Mouse (Mus musculus): Measurements from ENCODE around the gene Wdr59. TPM values are rescaled to one million over a fixed set of nuclear protein-coding genes. Genes with fewer than 3 reads are reported as not detected.

The Wdr59 gene
- polyA plus RNA-seq (2017; shearing (Covaris generic)): 1 to 10 TPM; 4.3 to 6.5 TPM

DNA sequence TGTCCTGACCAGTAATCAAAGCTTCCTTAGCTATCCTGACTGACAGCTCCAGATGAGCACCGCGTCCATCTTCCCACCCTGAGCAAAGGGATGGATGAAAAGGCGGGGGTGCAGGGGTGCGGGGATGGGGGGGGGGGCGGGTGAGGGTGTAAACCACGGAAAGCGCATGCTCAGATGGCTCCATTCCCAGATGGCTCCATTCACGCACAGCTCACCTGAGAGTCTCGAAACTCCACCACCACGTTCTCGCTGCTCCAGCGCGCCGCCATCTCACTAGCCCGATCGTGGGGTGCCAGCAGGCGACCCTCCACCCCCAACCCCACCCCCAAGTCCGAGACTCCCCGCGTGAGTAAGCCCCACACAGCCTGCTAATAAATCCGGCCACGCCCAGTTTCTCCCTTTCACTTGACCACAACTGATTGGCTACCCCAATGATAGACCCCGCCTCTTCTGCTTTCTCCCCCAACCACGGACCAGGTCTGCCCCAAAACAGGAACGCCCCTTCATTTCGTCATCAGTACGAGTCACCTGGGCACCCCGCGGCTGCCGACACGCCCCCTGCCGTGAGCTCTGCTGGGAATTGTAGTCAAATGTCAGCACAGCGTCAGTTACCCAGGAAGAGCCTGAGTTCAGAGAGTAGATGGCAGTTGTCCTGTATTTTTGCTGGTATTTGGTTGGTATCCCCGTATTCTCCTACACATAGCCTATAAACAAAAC, at the start of gene Wdr59:
Gene Wdr59, minus strand, starts transcription at position 380 of the 717 bp plus-strand sequence.
- peak; percentile 98 for ATAC-seq

DNA sequence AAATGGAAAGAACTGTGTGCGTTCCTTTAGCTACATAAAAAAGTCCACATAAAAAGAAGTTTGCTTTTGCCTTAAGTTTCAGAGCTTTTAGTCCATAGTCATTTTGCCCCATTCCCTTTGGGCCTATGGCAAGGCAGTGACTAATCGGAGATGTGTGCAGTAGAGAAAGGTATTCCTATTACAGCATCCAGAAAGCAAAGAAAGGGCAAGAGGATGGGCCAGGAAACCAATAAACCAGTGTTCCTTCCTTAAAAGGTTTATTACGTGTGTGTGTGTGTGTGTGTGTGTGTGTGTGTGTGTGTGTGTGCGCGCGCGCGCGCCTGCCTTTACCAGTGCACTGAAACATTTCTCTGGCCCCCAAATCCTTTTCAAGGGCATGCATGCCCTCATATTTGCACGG, 49.8 kb upstream of the Wdr59 start:
- ATAC-seq: peak; percentile 5

DNA sequence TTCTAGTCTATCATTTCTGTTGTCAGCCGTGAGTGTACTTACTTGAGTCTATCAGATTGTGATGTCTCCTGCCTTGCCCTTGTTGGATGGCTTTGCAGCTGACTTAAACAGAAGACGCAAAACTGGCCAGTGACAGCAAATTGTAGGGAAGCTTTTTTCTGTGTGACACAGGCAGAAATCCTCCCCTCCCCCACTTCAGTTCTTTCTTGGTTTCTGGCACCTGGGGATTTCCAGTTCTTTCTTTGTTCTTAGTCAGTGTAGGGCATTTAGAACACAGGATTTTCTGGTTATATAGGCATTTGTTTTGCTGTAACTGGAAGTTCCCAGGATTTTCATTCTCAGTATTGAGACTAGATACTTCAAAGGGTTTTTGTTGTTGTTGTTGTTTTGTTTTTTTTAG, 48.5 kb upstream of the Wdr59 start:
- peak; percentile 39 for ATAC-seq

DNA sequence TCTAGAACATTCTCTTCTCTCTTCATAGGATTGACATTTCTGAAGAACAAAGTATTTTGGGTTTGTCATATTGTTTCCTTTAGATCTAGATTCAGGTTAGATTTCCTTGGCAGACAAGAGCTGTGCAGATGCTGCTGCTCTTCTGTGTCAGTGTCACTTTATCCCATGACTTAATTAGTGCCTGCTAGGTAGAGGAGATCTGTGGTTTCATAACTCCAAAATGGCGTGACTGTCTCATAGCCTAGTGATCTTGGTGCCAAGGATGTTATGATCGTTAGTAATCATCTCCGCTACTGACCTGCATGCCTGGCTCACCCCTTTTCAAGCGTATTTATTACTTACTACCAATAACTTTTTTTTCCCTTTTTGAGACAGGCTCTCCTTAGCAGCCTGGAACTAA, 48.0 kb upstream of the Wdr59 start:
- ATAC-seq: peak; percentile 21

GRCm38 (mm10) chr8:111568029-111568428, 46.1 kb upstream of the Wdr59 start:
- no peak for ATAC-seq

GRCm38 (mm10) chr8:111567571-111567970, 45.7 kb upstream of the Wdr59 start:
- ATAC-seq: no peak

GRCm38 (mm10) chr8:111566326-111566725, 44.4 kb upstream of the Wdr59 start:
- peak; percentile 30 for ATAC-seq

DNA sequence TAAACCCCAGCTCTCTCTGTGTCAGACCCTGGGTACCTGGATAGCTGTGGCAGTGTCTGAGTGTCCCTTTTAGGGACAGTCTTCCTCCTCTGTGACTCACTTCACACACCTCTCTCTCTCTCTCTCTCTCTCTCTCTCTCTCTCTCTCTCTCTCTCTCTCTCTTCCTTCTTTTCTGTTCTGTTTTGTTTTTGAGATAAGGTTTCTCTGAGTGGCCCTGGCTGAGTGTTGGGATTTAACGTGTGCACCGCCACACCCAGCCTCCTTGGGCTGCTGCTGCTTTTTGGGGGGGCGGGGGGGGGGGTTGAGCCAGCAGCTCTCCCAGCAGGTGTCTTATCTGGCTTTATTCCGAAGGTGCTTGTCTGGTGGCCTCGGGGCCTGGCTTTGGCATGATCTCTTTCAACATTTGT, 43.9 kb upstream of the Wdr59 start:
- no peak for ATAC-seq

- no peak for ATAC-seq
Observed at GRCm38 (mm10) chr8:111564093-111564492, 42.2 kb upstream of the Wdr59 start.

- peak; percentile 67 for ATAC-seq
Observed at GRCm38 (mm10) chr8:111563687-111564086, 41.8 kb upstream of the Wdr59 start.

GRCm38 (mm10) chr8:111563075-111563474, 41.2 kb upstream of the Wdr59 start:
- ATAC-seq: no peak

DNA sequence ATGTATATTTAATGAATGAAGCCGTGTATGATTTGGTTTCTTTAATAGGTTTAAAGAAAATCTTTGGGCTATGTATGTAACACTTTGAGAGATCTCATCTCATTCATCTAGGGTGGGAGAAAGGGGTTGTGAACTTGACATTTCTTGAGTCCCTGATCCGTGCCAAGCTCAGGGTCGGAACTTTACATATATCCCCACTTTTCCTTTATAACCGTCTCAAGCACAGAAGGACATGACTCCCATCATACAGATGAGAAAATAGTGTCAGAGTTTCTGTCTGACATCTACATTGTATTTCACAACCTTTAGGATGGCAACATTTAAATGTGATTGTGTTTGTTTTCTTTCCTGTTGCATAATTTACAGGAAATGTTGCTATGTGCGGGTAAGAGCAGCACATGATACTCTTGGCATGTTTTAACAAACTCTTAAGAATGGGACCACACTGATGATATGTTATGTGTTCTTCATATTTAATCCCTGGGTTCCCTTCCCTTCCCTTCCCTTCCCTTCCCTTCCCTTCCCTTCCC, 40.4 kb upstream of the Wdr59 start:
- ATAC-seq: peak; percentile 11

DNA sequence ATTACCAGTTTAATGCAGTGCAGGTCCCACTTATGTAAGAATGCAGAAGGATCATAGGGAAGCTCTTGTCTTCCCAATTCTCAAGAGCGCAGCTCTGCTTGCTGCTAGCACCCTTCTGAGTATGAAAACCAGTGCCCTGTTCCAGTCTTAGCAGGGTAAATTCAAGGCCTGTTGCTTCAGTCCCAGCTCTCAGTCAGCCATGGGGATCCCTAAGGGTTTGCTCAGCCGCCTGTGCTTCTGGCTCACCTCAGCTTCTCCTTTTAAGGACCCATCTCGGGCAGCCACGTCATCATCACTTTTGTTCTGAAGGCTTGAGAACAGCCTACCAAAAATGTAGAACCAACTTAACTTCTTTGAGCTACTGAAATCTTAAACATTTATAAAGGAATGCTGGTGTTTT, 39.9 kb upstream of the Wdr59 start:
- ATAC-seq: peak; percentile 22

GRCm38 (mm10) chr8:111551511-111552130, 29.7 kb upstream of the Wdr59 start:
- ATAC-seq: no peak

GRCm38 (mm10) chr8:111550002-111550870, 28.3 kb upstream of the Wdr59 start:
- peak; percentile 43 for ATAC-seq

- ATAC-seq: no peak
Observed at GRCm38 (mm10) chr8:111548201-111548600, 26.3 kb upstream of the Wdr59 start.

GRCm38 (mm10) chr8:111547144-111547543, 25.3 kb upstream of the Wdr59 start:
- ATAC-seq: peak; percentile 22

GRCm38 (mm10) chr8:111545406-111546156, 23.7 kb upstream of the Wdr59 start:
- ATAC-seq: no peak

GRCm38 (mm10) chr8:111543712-111544380, 22.0 kb upstream of the Wdr59 start:
- no peak for ATAC-seq

- ATAC-seq: no peak
Observed at GRCm38 (mm10) chr8:111539422-111540076, 17.7 kb upstream of the Wdr59 start.

DNA sequence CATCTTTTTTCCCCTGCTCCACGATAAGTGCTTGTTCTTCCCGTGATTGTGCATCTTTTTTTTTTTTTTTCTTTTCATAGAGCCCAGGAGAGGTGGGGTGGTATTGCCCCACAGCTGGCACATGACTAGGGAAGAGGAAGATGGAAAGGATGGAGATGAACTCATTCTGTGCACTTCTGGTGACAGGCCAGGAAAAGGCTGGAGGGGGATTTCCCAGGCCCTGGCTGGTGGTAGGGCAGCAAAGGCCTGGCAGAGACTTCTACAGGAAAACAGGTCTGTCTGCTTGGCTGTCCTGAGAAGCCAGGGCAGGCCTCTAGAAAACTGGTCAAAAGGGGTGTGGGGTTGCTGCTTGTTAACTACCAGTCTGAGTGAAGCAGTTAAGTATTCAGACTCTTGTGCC, 16.3 kb upstream of the Wdr59 start:
- ATAC-seq: no peak

All from CD4-positive, CD25-positive, alpha-beta regulatory T cell, adult 4 months (primary cell).